Mouse (Mus musculus) forebrain, embryonic 11.5 days (tissue): ENCODE measurements around the gene Tfap2c. TPM values are rescaled to one million over a fixed set of nuclear protein-coding genes. Genes with fewer than 3 reads are reported as not detected.

Experiments used
- ATAC-seq: fragments of 200-750 bp; cut with Nextera tagmentation; replicated peaks from 2 replicates; pipeline ENCODE4 v1.8.0; 2017; ENCODE audit warnings: moderate TSS enrichment; ENCODE audit not compliant: low FRiP score
- DNase-seq: peaks from one replicate; pipeline ENCODE4 v3.0.0-alpha.2; 2017; ENCODE audit warnings: low spot score
- H3K27ac ChIP-seq: fragments of 300-500 bp; sonication (generic); 2 replicates; pipeline ENCODE4 v1.5.1; 2014; ENCODE audit warnings: low read depth, low read length
- H3K27me3 ChIP-seq: fragments of 300-500 bp; sonication (generic); 2 replicates; pipeline ENCODE4 v1.6.1; 2014; ENCODE audit warnings: mild to moderate bottlenecking, low read length, mixed read lengths; ENCODE audit not compliant: control insufficient read depth, insufficient read depth
- H3K36me3 ChIP-seq: fragments of 300-500 bp; sonication (generic); 2 replicates; pipeline ENCODE4 v1.6.1; 2014; ENCODE audit warnings: mild to moderate bottlenecking, low read length, moderate library complexity, mixed read lengths; ENCODE audit not compliant: control insufficient read depth, insufficient read depth
- H3K4me1 ChIP-seq: fragments of 300-500 bp; sonication (generic); replicated peaks from 2 replicates; pipeline ENCODE4 v1.6.1; 2014; ENCODE audit warnings: low read length, mixed read lengths; ENCODE audit not compliant: control insufficient read depth, insufficient read depth
- H3K4me2 ChIP-seq: fragments of 300-500 bp; sonication (generic); 2 replicates; pipeline ENCODE4 v1.6.1; 2014; ENCODE audit warnings: low read depth, mild to moderate bottlenecking, low read length, moderate library complexity, mixed read lengths; ENCODE audit not compliant: severe bottlenecking
- H3K4me3 ChIP-seq: fragments of 300-500 bp; sonication (generic); 2 replicates; pipeline ENCODE4 v1.5.1; 2014; ENCODE audit warnings: low read depth, low read length
- H3K9ac ChIP-seq: fragments of 300-500 bp; sonication (generic); 2 replicates; pipeline ENCODE4 v1.6.1; 2014; ENCODE audit warnings: low read length
- H3K9me3 ChIP-seq: fragments of 300-500 bp; sonication (generic); 2 replicates; pipeline ENCODE4 v1.6.1; 2016; ENCODE audit warnings: low read length, mixed read lengths; ENCODE audit not compliant: control insufficient read depth
- WGBS: fragments of 180-500 bp; shearing (Covaris S2); extraction: QIAGEN DNeasy Blood & Tissue Kit; methylation state at CpG from one replicate; pipeline ENCODE4 v1.1.7; 2014; 5-methylcytosine and 5-hydroxymethylcytosine counted together
- polyA plus RNA-seq: library from polyadenylated mRNA; unstranded; fragments of >200 nt; fragmentation: Nextera tagmentation; extraction: Ambion mirVana; gene quantifications from 2 replicates; pipeline ENCODE4 v1.2.1, GENCODE M21; 2014

Tfap2c gene
- polyA plus RNA-seq, 1 experiment from 2014 or later, result 46.5 TPM

- H3K4me2 ChIP-seq, result no peak overlapping the region
- H3K4me3 ChIP-seq, result no peak overlapping the region
- H3K4me1 ChIP-seq, result peaks cover 4% of the 10 kb centered on the region; the same call in 1 of the 2 replicates
- no peak overlapping the region for H3K9ac ChIP-seq
- DNase-seq, result no peak
- ATAC-seq, result no peak
- H3K27ac ChIP-seq, result no peak overlapping the region
- no peaks in the 10 kb centered on the region for H3K36me3 ChIP-seq
- H3K9me3 ChIP-seq, result no peaks in the 10 kb centered on the region
- H3K27me3 ChIP-seq, result no peaks in the 10 kb centered on the region
- 95% methylated on average over 6 of the region's 6 CpGs for WGBS
Measured at GRCm38 (mm10) chr2:172585329-172585728, 35.9 kb downstream of the Tfap2c start.

GRCm38 (mm10) chr2:172589048-172589447 lies 39.7 kb downstream of the Tfap2c start:
- H3K27ac ChIP-seq, result no peak overlapping the region
- ATAC-seq (no peak), DNase-seq (no peak)
- no peak overlapping the region for H3K4me3 ChIP-seq
- WGBS, result 93% methylated on average over 1 of the region's 1 CpGs
- H3K36me3 ChIP-seq, result no peaks in the 10 kb centered on the region
- H3K9ac ChIP-seq, result no peak overlapping the region
- no peaks in the 10 kb centered on the region for H3K4me1 ChIP-seq
- no peak overlapping the region for H3K4me2 ChIP-seq
- H3K27me3 ChIP-seq, result no peaks in the 10 kb centered on the region
- H3K9me3 ChIP-seq, result no peaks in the 10 kb centered on the region

GRCm38 (mm10) chr2:172590839-172591238 lies 41.4 kb downstream of the Tfap2c start:
- Histone ChIP-seq H3K9ac (no peak overlapping the region), H3K36me3 (no peaks in the 10 kb centered on the region), H3K4me1 (no peaks in the 10 kb centered on the region), H3K9me3 (no peaks in the 10 kb centered on the region), H3K27ac (no peak overlapping the region), H3K4me3 (no peak overlapping the region), H3K4me2 (no peak overlapping the region), H3K27me3 (no peaks in the 10 kb centered on the region)
- ATAC-seq, result no peak
- WGBS, result 87% methylated on average over 5 of the region's 5 CpGs
- no peak for DNase-seq

GRCm38 (mm10) chr2:172594326-172594725 lies 44.9 kb downstream of the Tfap2c start:
- no peak for DNase-seq
- ATAC-seq, result no peak
- Histone ChIP-seq H3K4me1 (no peaks in the 10 kb centered on the region), H3K36me3 (no peaks in the 10 kb centered on the region), H3K4me3 (no peak overlapping the region), H3K9me3 (no peaks in the 10 kb centered on the region), H3K27ac (no peak overlapping the region), H3K9ac (no peak overlapping the region), H3K27me3 (no peaks in the 10 kb centered on the region), H3K4me2 (no peak overlapping the region)
- WGBS, result 83% methylated on average over 7 of the region's 7 CpGs

- Histone ChIP-seq H3K36me3 (no peaks in the 10 kb centered on the region), H3K9ac (no peak overlapping the region), H3K9me3 (no peaks in the 10 kb centered on the region), H3K4me2 (no peak overlapping the region), H3K4me1 (no peaks in the 10 kb centered on the region), H3K27ac (no peak overlapping the region), H3K4me3 (no peak overlapping the region), H3K27me3 (no peaks in the 10 kb centered on the region)
- DNase-seq (no peak), ATAC-seq (no peak)
- 55% methylated on average over 7 of the region's 7 CpGs for WGBS
Measured at GRCm38 (mm10) chr2:172597056-172597455, 47.7 kb downstream of the Tfap2c start.

GRCm38 (mm10) chr2:172597881-172598280 lies 48.5 kb downstream of the Tfap2c start:
- H3K4me1 ChIP-seq, result no peaks in the 10 kb centered on the region
- H3K27me3 ChIP-seq, result no peaks in the 10 kb centered on the region
- 93% methylated on average over 9 of the region's 9 CpGs for WGBS
- ATAC-seq (no peak), DNase-seq (no peak)
- H3K36me3 ChIP-seq, result no peaks in the 10 kb centered on the region
- no peak overlapping the region for H3K27ac ChIP-seq
- no peak overlapping the region for H3K4me3 ChIP-seq
- H3K9ac ChIP-seq, result no peak overlapping the region
- H3K4me2 ChIP-seq, result no peak overlapping the region
- no peaks in the 10 kb centered on the region for H3K9me3 ChIP-seq

GRCm38 (mm10) chr2:172604625-172605024 lies 55.2 kb downstream of the Tfap2c start:
- no peak overlapping the region for H3K27ac ChIP-seq
- H3K4me1 ChIP-seq, result no peaks in the 10 kb centered on the region
- ATAC-seq (no peak), DNase-seq (no peak)
- H3K9me3 ChIP-seq, result no peaks in the 10 kb centered on the region
- H3K4me3 ChIP-seq, result no peak overlapping the region
- H3K36me3 ChIP-seq, result no peaks in the 10 kb centered on the region
- H3K27me3 ChIP-seq, result no peaks in the 10 kb centered on the region
- 89% methylated on average over 3 of the region's 3 CpGs for WGBS
- H3K4me2 ChIP-seq, result no peak overlapping the region
- no peak overlapping the region for H3K9ac ChIP-seq

GRCm38 (mm10) chr2:172605642-172606041 lies 56.2 kb downstream of the Tfap2c start:
- WGBS, result 54% methylated on average over 7 of the region's 7 CpGs
- H3K4me1 ChIP-seq, result no peaks in the 10 kb centered on the region
- no peaks in the 10 kb centered on the region for H3K36me3 ChIP-seq

GRCm38 (mm10) chr2:172607710-172608109 lies 58.3 kb downstream of the Tfap2c start:
- Histone ChIP-seq H3K4me3 (no peak overlapping the region), H3K9ac (no peak overlapping the region), H3K9me3 (no peaks in the 10 kb centered on the region), H3K27ac (no peak overlapping the region), H3K36me3 (no peaks in the 10 kb centered on the region), H3K27me3 (no peaks in the 10 kb centered on the region), H3K4me1 (no peaks in the 10 kb centered on the region), H3K4me2 (no peak overlapping the region)
- 82% methylated on average over 11 of the region's 11 CpGs for WGBS
- ATAC-seq (no peak), DNase-seq (no peak)

More at GRCm38 (mm10) chr2:172605642-172606041, 56.2 kb downstream of the Tfap2c start:
- H3K9me3 ChIP-seq, result no peaks in the 10 kb centered on the region
- no peak overlapping the region for H3K4me3 ChIP-seq
- no peak overlapping the region for H3K27ac ChIP-seq
- ATAC-seq (no peak), DNase-seq (no peak)
- H3K27me3 ChIP-seq, result no peaks in the 10 kb centered on the region
- no peak overlapping the region for H3K9ac ChIP-seq
- H3K4me2 ChIP-seq, result no peak overlapping the region
